Mouse (Mus musculus) heart, postnatal 0 days (tissue): ENCODE results near the gene Atg7.

Experiments
- CTCF ChIP-seq: IDR thresholded peaks from 2 replicates; pipeline ENCODE4 v1.5.1; 2016; ENCODE audit warnings: antibody characterized with exemption, control low read depth, low read depth
- EP300 ChIP-seq: IDR thresholded peaks from 2 replicates; pipeline ENCODE4 v1.6.1; 2016; ENCODE audit warnings: antibody characterized with exemption, low read depth

- TF ChIP-seq EP300 (no peak), CTCF (no peak)
These were observed 188.9 kb downstream of the Atg7 start for GRCm38 (mm10) chr6:114831807-114832206.
